Mouse (Mus musculus): ENCODE data around the gene Igsf9.

Igsf9 gene

DNA sequence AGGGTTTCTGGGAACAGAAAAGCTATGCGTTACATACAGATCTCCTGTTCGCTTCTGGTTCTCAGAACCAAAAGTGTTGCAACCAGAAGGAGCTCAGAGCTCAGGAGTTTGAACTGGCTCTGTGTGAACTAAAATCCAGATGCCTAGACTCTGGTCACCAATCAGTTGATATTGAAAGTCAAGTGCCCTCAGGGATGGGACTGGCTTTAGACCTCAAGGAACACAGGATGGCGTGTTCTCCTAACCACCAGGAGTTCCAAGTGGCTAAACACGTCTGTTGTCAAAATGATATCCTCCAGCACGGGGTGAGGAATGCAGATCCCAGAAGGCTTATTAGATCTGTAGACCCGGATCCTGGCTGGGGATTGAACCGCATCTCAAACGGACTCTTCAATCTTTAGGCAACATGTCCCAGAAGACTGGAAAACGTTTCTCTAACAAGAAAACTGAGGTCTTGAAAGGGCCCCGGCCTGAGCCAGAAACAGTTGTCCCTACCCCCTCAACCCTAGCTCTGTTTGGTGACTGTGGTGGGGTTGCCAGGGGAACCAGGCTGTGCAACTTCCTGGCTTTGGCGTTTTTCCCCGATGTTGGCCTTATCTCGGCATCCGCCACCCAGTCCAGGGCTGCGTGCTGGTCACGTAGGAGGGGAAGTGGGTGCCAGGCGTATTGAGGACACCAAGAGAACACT lies 32.1 kb downstream of the Igsf9 start:
- DNase-seq (ENCODE audit: extremely low spot score, low read depth, low spot score), result no peak

DNA sequence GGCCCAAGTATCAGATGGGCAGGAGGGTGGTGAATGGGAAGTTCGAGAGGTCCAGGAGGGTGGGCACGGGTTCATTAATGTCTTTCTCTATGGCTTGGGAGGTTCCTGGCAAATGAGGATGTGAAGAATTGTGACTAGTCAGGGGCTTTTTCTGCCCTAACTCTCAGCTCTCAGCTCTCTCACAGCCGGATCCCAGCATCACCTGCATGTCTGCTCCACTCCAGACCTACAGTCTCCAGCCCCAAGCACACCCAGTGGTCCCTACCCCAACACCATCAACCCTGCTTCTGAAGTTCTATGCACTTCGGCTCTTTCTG lies 32.6 kb downstream of the Igsf9 start:
- DNase-seq (ENCODE audit: extremely low spot score, low read depth, low spot score), result no peak

DNA sequence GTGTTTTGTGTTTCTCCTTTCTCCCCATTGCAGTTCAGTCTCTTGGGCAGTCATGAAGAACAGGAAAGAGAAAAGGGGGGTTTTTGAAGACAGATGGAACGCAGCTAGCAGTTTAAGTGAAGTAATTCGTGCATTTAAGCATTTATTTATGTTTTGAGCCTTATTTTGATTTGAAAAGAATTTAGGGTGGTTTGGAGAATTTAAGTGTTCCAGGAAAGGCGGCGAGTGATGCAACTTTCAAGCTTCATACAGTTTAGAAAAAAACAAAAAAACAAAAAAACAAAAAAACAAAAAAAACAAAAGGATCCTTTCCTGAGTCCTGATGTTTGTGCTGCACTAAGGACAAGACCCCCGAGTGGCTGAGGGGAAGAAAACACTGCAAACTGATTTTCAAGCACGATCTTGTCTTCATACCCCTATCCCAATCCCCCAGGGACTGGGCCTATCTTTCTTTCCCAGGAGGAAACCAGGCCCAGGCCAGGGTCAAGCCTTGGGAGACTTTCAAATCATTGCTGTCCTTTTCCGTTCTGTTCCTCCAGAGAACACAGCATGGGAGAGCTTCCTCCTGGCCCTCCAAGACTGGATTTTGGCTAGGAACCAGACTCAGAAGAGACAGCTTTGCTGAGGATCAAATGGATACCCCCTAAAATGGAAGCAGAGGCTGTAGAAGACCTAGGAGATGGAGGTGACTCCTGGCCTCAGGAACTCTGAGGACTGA lies 33.1 kb downstream of the Igsf9 start:
- no peak for DNase-seq (ENCODE audit: extremely low spot score, low read depth, low spot score)

DNA sequence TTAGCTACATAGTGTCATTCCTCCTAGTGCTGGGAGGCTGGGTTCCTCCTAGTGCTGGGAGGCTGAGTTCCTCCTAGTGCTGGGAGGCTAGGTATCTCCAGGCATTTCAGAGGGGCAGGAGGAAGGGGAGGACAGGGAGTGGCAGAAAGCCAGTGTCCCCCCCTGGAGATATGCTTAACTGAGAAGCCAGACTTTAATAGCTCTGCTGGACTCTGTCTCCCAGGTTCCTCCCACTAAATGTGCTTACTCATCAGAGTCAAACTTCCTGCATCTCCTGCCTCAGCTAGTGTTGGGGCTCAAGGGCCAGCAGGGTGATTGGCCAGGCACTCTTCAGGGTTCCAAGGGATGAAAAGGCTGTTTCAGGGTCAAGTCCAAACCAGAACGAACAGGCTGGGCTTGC lies 33.8 kb downstream of the Igsf9 start:
- DNase-seq (ENCODE audit: extremely low spot score, low read depth, low spot score), result no peak

DNA sequence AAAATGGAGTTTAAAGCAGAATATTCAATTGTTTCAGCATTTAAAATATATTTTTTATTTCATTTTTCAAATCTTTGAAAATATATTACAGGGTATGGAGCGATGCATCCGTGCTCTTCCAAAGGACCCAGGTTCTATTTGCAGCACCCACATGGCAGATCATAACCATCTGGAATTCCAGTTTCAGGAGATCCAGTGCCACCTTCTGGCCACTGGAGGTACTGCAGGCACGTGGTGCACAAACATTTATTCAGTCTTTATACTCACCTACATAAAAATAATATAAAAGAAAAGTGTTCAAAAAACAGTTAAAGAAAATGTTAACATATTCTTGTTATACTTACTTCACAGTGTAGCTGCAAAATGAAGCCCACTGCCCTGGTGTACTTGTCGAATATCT lies 36.4 kb downstream of the Igsf9 start:
- no peak for DNase-seq (ENCODE audit: extremely low spot score, low read depth, low spot score)

DNA sequence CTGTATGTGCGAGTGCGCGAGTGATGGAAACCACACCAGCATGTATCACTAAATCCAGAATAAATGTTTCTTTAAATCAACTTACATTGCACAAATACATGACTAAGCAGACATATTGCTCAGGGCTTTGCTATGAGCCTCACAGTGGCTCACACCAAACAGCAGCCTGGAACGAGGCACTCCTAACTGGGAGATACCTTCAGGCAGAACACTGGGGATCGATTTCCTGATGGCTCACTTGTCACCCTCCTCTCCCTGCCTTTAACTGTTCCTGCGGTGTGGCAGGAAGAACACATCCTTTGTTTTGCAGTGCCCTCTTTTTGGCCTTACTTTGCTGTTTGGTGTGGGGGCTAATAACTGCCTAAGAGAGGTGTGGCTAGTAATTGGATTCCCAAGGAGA lies 38.1 kb downstream of the Igsf9 start:
- no peak for DNase-seq (ENCODE audit: extremely low spot score, low read depth, low spot score)

DNA sequence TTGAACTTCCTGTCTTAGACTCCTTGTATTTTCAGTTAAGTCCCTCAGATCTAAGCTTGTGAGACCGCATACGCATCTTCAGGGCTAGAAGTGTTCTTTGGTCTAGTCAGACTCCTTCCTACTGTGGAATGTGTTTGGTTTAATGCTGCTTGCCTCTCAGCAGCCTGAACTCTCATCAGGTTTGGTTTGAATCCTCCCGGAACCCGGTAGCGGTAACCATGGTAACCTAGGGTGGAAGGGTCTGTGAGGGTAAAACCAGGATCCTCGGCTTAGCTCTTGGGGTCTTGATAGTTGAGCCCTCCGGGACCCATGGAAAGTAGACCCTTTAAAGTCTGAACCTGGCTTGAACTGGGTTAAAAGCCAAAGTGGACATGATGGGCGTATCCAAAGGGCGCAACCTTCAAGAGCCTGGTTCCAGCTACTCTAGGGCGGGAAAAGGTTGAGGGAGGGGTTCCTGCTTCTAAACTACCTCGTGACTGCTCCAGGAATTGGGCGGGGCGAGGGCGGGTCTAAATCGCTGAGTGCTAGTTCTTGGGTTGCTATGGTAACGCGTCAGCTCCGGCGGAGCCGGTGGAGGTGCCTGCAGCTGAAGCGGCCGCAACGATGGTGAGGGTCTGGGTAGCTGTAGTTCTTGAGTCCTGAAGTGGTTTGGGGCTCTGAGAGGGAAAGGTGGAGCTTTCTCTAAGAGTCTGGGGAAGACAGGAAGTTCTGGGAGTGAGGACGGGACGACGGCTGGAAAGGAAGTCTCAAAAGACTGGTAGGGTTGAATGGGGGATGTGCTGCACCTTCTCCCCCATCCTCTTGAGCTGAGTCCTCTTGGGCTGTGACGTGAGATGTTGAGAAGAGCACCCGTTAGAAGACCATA lies 39.2 kb downstream of the Igsf9 start, which contains the start of gene Cfap45:
Gene Cfap45, plus strand, starts transcription at position 226 of the 865 bp plus-strand sequence.
- peak; percentile 94 for DNase-seq (ENCODE audit: extremely low spot score, low read depth, low spot score)

DNA sequence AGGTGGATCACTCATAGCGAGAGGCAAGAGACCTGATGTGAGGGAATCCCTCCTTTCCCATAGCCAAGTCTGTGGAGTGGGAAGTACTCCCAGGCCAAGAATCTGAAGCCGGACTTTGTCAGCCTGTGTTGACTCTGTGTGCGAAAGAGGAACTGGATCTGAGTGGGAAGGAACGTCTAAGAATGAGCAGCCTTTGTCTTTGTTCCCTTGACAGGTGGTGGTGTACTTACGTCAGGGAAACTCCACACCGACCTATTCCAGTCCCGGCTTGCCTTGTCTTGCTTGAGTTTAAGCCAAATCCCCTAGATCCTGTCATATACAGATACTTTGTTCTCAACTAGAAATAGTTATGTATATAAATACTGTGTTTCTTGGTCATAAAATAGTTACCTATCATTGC lies 40.9 kb downstream of the Igsf9 start:
- DNase-seq (ENCODE audit: extremely low spot score, low read depth, low spot score), result no peak

DNA sequence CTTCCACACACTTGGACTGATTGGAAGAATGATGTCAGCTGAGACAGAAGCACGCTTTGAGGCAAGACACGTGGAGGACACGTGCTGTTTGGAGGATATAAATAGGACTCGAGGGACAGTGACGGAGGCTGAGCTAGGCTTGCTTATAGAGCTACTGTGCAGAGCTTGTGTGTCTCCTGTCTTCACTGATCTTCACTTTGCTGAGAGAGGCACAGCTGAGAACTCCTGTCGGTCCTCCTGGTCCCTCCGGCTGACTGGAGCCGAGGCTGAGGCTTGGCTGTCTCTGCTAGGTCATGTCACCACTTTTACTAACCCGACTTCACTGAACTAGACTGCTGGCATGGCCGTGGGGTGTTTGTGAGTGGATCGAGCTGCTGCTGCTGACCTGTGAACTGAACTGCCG lies 42.1 kb downstream of the Igsf9 start:
- DNase-seq (ENCODE audit: extremely low spot score, low read depth, low spot score), result no peak

DNA sequence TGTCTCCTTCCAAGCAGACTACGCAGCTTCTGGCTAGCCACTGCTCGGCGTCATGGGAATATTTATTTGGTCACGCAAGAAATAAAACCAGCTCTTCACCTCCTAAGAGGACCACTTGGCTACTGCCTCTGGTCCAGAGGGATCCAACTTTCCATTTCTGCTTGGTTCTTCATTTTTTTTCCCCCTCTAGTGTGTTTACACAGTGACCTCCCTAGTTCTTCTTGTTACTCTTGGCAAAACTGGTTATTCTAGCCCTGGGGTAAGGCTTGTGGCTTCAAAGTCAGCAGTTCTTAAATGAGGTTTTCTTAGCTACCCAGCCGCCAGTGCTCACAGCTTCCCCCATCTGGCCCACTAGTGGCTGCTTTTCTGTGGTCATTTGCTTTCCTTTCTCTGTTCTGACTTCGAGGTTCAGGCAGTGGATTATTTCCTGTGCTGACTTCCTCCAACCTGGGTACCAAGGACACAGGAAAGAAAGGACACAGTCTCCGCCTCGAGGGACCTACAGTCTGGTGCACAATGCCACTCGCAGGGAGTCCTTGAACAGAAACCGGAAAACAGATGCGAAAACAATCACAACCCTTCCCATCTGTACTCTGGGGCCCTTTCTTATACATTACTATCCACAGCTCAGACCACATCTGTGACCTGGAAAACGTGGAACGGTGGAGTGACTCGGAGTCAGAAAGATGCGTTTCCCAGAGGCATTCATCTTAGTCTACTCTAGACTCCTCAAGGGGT lies 43.6 kb downstream of the Igsf9 start:
- DNase-seq (ENCODE audit: extremely low spot score, low read depth, low spot score), result no peak

DNA sequence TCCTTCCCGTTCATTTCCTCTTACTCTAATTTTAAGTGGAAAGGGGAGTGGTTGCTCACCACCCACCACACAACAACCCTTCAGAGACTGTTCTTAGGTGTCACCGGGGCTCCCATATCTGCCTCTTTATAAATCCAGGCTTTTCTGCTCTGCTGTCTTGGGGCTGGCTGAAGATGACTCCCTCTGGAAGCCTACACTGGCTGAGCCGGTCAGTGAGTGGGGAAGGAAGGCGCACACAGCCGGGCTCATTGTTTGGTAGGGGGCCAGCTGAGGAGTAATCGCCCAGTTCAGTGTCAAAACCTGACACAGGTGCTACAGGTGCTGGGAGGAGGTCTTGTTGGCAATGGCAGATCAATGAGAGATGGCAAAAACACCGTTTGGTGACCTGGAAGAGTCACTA lies 44.4 kb downstream of the Igsf9 start:
- no peak for DNase-seq (ENCODE audit: extremely low spot score, low read depth, low spot score)

DNA sequence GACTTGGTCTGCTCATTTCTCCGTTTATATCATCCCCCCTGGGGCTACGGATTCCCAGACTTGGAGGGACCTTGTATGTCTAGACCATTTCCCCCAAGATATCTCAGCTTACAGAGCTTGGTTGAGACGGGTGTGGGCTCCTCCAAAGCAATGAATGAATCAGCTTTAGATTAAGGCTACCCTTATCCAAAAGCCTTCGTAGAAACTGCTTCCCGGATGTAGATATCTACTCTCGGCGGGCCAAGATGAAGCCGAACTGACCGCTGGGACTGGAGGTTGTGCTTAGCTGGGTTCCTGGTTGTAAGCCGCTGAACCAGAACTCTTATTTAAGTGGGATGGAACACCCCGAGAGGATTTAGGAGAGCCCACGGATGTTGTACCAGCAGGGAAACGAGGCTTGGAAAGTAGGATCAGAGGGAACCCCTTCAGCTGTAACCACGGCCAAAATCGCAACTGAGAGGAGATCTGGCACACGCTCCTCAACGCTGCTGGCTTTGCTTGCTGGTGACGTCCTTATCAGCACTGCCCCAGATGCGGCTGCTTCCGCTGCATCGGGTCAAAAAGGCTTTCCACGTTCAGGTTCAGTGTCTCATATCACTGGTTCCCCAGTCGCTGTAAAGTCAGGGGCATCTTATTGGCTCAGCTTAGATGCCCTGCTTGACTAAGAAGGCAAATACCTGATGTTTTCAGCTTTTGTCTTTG lies 44.9 kb downstream of the Igsf9 start:
- DNase-seq (ENCODE audit: extremely low spot score, low read depth, low spot score), result no peak

DNA sequence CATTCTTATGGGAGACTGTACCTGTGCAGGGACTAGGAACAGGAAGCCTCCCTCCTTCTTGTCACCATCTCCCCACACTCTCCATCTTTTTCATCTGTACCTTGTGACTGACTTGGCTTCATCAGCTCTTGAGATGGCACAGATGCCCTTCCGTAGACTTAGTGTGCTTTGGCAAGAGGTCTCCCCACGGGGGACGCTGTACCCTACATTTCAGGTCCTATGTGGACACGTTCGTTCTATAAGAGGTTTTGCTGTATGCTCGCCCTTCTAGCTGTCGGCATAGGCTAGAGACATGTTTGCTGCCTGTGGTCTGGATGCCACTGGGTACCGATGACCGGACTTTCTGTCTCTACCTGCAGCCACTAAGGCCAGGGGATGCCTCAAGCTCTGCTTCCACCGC lies 45.8 kb downstream of the Igsf9 start:
- no peak for DNase-seq (ENCODE audit: extremely low spot score, low read depth, low spot score)

DNA sequence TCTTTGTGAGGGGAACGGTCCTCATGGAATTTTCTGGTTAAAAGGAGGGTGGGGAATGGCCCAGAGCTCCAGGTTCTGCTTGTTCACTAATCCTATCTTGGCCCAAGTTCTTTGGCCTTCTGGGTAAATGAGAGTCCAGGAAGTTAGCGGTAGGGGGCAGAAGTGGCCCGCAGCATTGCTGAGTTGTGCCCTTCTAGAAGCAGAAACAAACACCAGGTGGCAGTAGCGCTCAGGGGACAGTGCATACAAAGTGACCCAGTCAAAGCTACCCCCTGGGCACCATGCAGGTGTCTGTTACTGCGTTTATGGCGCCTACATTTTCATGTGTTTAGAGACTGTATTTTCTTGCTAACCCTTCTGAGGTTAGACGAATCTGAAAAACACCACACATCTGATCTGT lies 47.1 kb downstream of the Igsf9 start:
- peak; percentile 63 for DNase-seq (ENCODE audit: extremely low spot score, low read depth, low spot score)

DNA sequence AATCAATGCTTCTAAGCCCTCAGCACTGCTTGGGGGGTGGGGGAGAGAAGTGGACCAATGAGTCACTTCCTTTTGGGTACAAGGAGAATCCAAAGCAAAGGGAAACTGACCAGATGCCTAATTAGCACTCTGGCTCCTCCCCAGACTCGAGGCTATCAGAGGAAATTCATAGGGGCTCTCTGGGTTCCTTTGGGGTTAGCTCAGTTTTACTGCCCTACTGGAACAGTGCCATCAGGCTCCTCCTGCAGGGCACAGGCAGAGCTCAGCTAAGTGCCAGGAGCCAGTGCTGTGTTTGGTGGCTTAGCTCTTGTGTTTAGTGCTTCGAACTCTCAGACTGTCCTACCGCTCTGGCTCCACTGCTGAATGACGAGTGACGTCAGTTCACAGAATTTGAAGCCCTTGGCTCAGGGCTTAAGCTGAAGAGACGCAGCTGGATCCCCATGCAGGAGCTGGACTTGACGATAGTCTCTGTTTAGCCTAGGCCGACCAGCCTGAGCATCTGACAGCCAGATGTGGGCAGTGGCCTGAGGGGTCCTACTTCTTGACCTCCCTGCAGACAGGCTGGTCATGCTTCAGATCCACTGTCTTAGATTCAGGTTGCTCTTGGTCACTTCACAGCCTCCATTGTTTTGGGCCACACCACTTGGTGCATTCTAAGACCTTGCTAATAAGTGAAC lies 49.1 kb downstream of the Igsf9 start:
- no peak for DNase-seq (ENCODE audit: extremely low spot score, low read depth, low spot score)

DNA sequence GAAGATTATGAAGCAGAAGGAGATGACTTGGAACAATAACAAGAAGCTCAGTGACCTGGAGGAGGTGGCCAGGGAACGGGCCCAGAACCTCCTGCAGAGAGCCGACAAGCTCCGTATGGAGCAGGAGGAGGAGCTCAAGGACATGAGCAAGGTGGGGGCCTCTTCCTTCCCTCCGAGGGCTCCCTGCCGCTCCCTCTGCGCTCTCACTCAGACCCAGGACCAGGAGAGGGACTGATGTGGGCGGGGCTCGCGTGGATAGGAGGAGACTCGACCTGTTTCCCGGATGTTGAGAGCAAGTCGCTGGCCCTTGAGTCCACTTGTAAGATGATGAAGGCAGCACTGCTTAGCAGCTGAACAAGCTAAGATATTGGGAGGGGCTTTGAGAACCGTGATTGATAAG lies 51.0 kb downstream of the Igsf9 start:
- DNase-seq (ENCODE audit: extremely low spot score, low read depth, low spot score), result no peak

DNA sequence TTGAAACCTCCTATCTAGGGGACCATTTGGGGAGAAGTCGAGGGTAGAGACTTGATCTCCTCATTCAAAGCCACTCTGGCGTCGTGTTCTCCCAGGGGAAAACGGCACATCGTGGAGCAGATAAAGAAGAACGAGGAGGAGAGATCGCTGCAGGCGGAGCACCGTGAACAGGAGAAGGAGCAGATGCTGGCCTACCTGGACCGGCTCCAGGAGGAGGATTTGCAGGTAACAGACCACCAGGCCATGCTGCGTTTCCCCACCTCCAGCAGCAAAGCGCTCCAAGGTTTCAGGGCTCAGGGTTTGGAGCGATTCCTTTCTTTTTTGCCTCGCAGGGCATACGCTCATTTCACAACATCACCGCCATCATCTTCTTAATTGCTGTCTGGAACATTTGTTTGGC lies 53.5 kb downstream of the Igsf9 start:
- DNase-seq (ENCODE audit: extremely low spot score, low read depth, low spot score), result no peak

DNA sequence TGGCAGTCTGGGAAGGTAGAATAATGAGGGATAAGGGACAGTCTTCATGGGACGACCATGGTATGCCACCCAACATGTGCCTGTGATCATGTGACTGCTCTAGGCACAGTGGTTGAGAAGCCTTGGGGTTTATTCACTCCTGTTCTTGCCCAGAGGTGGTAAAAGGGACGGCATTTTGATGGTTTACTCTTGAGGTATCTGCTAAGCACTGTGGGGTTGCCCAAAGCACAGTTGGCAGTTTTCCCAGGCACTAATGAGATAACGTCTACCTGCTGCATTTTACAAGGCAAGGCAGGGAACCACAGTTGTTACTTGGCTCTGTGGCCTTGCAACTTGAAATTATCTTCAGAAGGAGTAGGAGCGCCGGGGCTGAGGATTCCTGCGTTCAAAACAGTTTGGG lies 58.2 kb downstream of the Igsf9 start:
- DNase-seq (ENCODE audit: extremely low spot score, low read depth, low spot score), result no peak

DNA sequence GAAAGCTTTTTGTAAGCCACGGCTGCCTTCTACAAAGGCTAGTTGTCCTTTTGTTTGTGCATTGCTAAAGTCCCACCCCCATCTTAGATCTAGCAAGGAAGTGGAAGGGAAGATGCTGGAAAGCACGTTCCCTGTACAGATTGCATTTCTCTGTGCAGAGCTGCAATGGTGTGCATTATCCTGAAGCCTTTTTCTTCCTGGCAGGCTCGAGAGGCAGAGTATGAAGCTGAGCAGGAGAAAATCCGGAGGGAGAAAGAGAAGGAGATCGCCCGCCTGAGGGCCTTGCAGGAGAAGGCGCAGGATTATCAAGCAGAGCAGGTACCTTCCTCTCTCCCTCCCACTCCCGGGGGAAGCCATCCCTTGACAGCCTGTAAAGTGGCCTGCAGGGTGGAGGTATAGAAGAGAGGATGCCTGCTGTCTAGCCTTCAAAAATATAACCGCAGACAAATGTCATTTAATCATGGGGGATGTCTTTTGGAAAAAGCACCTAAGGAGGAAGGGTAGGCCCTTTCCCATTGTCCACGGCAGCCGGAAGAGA lies 58.8 kb downstream of the Igsf9 start:
- no peak for DNase-seq (ENCODE audit: extremely low spot score, low read depth, low spot score)

DNA sequence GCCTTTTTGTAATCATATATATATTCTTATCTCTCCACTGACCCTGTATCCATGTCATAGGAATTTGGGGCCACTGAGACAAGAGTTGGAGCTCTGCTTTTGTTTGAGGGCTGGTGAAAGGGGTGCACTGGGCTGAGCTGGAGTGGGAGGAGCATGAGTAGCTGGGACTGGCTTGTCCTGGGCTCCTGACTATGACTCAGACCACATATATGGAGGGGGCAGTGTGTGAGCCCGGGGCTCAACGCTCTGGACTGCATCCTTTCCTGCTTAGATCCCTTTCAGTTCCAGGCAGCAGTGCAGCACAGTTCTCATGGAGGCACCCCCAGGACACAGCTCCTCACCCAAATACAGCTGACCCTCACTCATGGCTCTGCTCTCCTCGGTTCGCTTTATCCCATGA lies 64.5 kb downstream of the Igsf9 start:
- DNase-seq (ENCODE audit: extremely low spot score, low read depth, low spot score), result no peak

Measured in hindlimb bud, embryonic 11.5 days (tissue).